Mouse (Mus musculus): ENCODE data around the gene Cyp4f39.
A peak's percentile ranks its signal among the peaks of the same experiment; 100 is the strongest.

GRCm38 (mm10) chr17:32494601-32495000 is 42.1 kb downstream of the Cyp4f39 start:
- peak; percentile 92 for TF ChIP-seq SMC3 (IDR thresholded peaks at IDR 0.05; ENCODE audit: low read depth, low read length)
- no peak for TF ChIP-seq MXI1 (IDR thresholded peaks at IDR 0.05; ENCODE audit: low read depth, low read length)
- TF ChIP-seq CTCF (conservative IDR thresholded peaks at IDR 0.05 in 1 of 2, IDR thresholded peaks at IDR 0.05 in 1 of 2; ENCODE audit: low read depth in 2 of 2, low read length in 2 of 2): peak; percentile 70 to 96
- no peak for TF ChIP-seq E2F4 (IDR thresholded peaks at IDR 0.05; ENCODE audit: insufficient replicate concordance, low read depth, low read length)
- TF ChIP-seq MYC (IDR thresholded peaks at IDR 0.05; ENCODE audit: low read depth, low read length): no peak
- TF ChIP-seq BHLHE40 (IDR thresholded peaks at IDR 0.05; ENCODE audit: low read depth, low read length): no peak
- TF ChIP-seq MAX (IDR thresholded peaks at IDR 0.05; ENCODE audit: low read length): no peak
- TF ChIP-seq CHD1 (IDR thresholded peaks at IDR 0.05; ENCODE audit: low read depth, low read length): no peak
- no peak for TF ChIP-seq POLR2A (IDR thresholded peaks at IDR 0.05; ENCODE audit: low read depth, low read length)
- no peak for TF ChIP-seq POLR2AphosphoS2 (IDR thresholded peaks at IDR 0.05; ENCODE audit: low read depth, low read length)
- no peak for TF ChIP-seq ZKSCAN1 (IDR thresholded peaks at IDR 0.05; ENCODE audit: borderline replicate concordance, low read depth, low read length)
- TF ChIP-seq TBP (conservative IDR thresholded peaks at IDR 0.05; ENCODE audit: low read depth, low read length): no peak
